Mouse (Mus musculus): Measurements from ENCODE around the gene Catsper3.

GRCm38 (mm10) chr13:55836786-55837780 lies 52.7 kb downstream of the Catsper3 start:
- TF ChIP-seq TAL1 (conservative IDR thresholded peaks at IDR 0.05; ENCODE audit: low read depth, low read length), result no peak
- TF ChIP-seq CTCF (IDR thresholded peaks at IDR 0.05; ENCODE audit: low read depth, low read length), result no peak
